8 mouse cellular contexts compared by ENCODE assay signal in the genomic region with DNA sequence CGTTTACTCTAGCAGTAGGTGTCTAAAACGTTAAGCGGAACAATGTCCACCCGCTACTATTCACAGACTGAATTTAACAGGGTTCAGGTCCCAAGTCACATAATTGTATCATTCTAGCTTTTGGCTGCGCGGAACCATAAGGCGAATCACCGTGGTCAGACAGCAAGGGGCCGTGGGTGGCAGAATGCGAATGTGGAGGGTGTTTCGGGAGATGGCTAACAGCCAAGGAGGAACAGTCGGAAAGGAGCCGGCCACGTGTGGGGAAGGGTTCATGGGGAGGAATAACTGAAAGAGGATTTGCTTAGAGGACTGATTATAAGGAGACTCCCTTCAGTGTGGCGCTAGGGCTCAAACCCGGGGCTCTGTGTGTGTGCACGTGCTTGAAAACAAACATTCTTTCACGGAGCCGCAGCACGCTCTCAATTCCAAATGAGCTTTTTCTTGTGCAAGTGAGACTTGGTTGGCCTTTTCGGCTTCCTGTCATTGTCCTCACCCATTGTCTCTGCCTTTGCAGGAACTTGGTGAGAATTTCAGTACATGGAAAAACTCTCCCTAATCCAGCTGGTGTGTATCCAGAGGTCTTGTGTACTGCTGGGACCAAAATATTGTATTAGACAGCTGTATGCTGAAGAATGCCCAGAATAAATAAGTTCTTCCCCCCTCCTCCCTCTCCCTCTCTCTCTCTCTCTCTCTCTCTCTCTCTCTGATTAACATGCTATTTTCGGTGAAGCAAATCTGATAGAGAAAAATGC.
DNase-seq lines count a peak whose midpoint lies in the region; ATAC-seq lines count a peak whose summit lies in the region.

No protein-coding gene starts in this region.

- ATAC-seq in heart, embryonic 11.5 days (replicated peaks; ENCODE audit: insufficient number of reproducible peaks, low FRiP score, low TSS enrichment), result no peak
- no peak for ATAC-seq in monocyte, adult 5-6 weeks (replicated peaks; ENCODE audit: insufficient number of reproducible peaks, low FRiP score, low TSS enrichment, poor library complexity, severe bottlenecking)

- no peaks in the 10 kb centered on the region for H3K36me3 ChIP-seq in heart, embryonic 11.5 days (ENCODE audit: control insufficient read depth, insufficient read depth, low read length)

- H3K9me3 ChIP-seq in heart, embryonic 11.5 days (replicated peaks; ENCODE audit: control insufficient read depth, low read length), result no peaks in the 10 kb centered on the region

- H3K27me3 ChIP-seq in heart, embryonic 11.5 days (ENCODE audit: control insufficient read depth, insufficient read depth, low read length), result no peaks in the 10 kb centered on the region

- peak; percentile 22 for DNase-seq in layer of hippocampus, adult 11-12 months (ENCODE audit: low spot score)
- no peak for DNase-seq in layer of hippocampus, postnatal 25 days (ENCODE audit: extremely low spot score in 1 of 2, low spot score in 1 of 2)
- peak; percentile 34 for DNase-seq in embryo, embryonic 9.5 days (ENCODE audit: extremely low spot score)
- peak; percentile 19 for DNase-seq in kidney, adult 9 months
- peak; percentile 14 for DNase-seq in lung, postnatal 25 days (ENCODE audit: low spot score)
- peak; percentile 32 for DNase-seq in skeletal muscle tissue, adult 2 months (ENCODE audit: low read depth, low spot score)

- peak overlapping the region; percentile 42 for H3K4me2 ChIP-seq in heart, embryonic 11.5 days

- no peak overlapping the region for H3K4me3 ChIP-seq in heart, embryonic 11.5 days (ENCODE audit: low read depth, low read length)

- peak overlapping the region; percentile 25; the same call in 1 of the 2 replicates for H3K27ac ChIP-seq in heart, embryonic 11.5 days (ENCODE audit: low read depth, low read length)

- WGBS in heart, embryonic 11.5 days (ENCODE audit: insufficient replicate concordance), result 42% methylated on average over 22 of the region's 22 CpGs

- H3K9ac ChIP-seq in heart, embryonic 11.5 days (ENCODE audit: low read depth, low read length), result peak overlapping the region; percentile 10; the same call in 1 of the 2 replicates

- H3K4me1 ChIP-seq in heart, embryonic 11.5 days (ENCODE audit: control insufficient read depth, insufficient read depth, low read length), result no peaks in the 10 kb centered on the region

Comparison
In these comparisons a context has a peak if more than half of its experiments do, and no peak if none do; other contexts are left out.
1. DNase-seq: peak in layer of hippocampus, adult 11-12 months (single experiment), embryo, embryonic 9.5 days (single experiment), kidney, adult 9 months (single experiment), lung, postnatal 25 days (single experiment) and skeletal muscle tissue, adult 2 months (single experiment); none in layer of hippocampus, postnatal 25 days (0 of 2).